Mouse (Mus musculus) heart, postnatal 14 days (tissue): ENCODE measurements at regions not wholly inside any gene's neighbourhood (a gene's known extent, or its start where the extent isn't known, plus 50 kb on each side); places are given as distances from the start of the nearest gene placed in this dataset.
"Not testable (repeated sequence)": the region's sequence is repeated elsewhere in the genome, so short reads cannot be mapped to it uniquely, and the experiment has no call there.

Experiments
- DNase-seq, 2 experiments: peaks; one replicate each; pipeline ENCODE4 v3.0.0; 2021 to 2022
- intact Hi-C: fragments of 180-260 bp; cut with DNase I; formaldehyde crosslinking; loops from one replicate; pipeline ENCODE4 v1.15.1; 2025

- intact Hi-C loops, result no loop called here
- DNase-seq, result peak; percentile 21 to 24
Measured at GRCm38 (mm10) chr10:111354607-111355006, 56.1 kb downstream of the Bbs10 start.

- DNase-seq, intact Hi-C loops: not testable (repeated sequence)
Measured at GRCm38 (mm10) chr10:111358340-111358739, 59.9 kb downstream of the Bbs10 start.

GRCm38 (mm10) chr10:111361749-111362435, 63.4 kb downstream of the Bbs10 start:
- intact Hi-C loops, result no loop called here
- no peak for DNase-seq

- intact Hi-C loops, result no loop called here
- no peak for DNase-seq
Measured at GRCm38 (mm10) chr10:111363729-111364617, 65.5 kb downstream of the Bbs10 start.

GRCm38 (mm10) chr10:111365011-111365410, 66.5 kb downstream of the Bbs10 start:
- intact Hi-C loops, result no loop called here
- DNase-seq, result peak in 1 of 2 experiments; percentile 9

GRCm38 (mm10) chr10:111369046-111369445, 70.6 kb downstream of the Bbs10 start:
- intact Hi-C loops, DNase-seq: not testable (repeated sequence)

GRCm38 (mm10) chr10:111378047-111378618, 79.7 kb downstream of the Bbs10 start:
- DNase-seq, result no peak
- intact Hi-C loops, result no loop called here

GRCm38 (mm10) chr10:111381689-111382088, 83.2 kb downstream of the Bbs10 start:
- intact Hi-C loops, result no loop called here
- peak; percentile 22 to 47 for DNase-seq

- intact Hi-C loops, result no loop called here
- no peak for DNase-seq
Measured at GRCm38 (mm10) chr10:111382206-111382930, 83.9 kb downstream of the Bbs10 start.

- intact Hi-C loops, result no loop called here
Measured at GRCm38 (mm10) chr10:111385561-111385960, 87.1 kb downstream of the Bbs10 start.

GRCm38 (mm10) chr10:111387869-111388538, 85.0 kb upstream of the Nap1l1 start:
- intact Hi-C loops, result no loop called here
- no peak for DNase-seq

More at GRCm38 (mm10) chr10:111385561-111385960, 87.1 kb downstream of the Bbs10 start:
- DNase-seq, result no peak

GRCm38 (mm10) chr10:111388545-111389320, 84.3 kb upstream of the Nap1l1 start:
- intact Hi-C loops, result no loop called here
- no peak for DNase-seq

GRCm38 (mm10) chr10:111389890-111390289, 83.1 kb upstream of the Nap1l1 start:
- intact Hi-C loops, result no loop called here
- DNase-seq, result peak; percentile 79 to 85

- intact Hi-C loops, result no loop called here
- DNase-seq, result no peak
Measured at GRCm38 (mm10) chr10:111394421-111394820, 78.6 kb upstream of the Nap1l1 start.

- no peak for DNase-seq
- intact Hi-C loops, result no loop called here
Measured at GRCm38 (mm10) chr10:111405071-111405470, 68.0 kb upstream of the Nap1l1 start.

- DNase-seq, result no peak
- intact Hi-C loops, result no loop called here
Measured at GRCm38 (mm10) chr10:111408887-111409286, 64.1 kb upstream of the Nap1l1 start.

- no peak for DNase-seq
- intact Hi-C loops, result no loop called here
Measured at GRCm38 (mm10) chr10:111409497-111409896, 63.5 kb upstream of the Nap1l1 start.

GRCm38 (mm10) chr10:111410121-111410520, 62.9 kb upstream of the Nap1l1 start:
- intact Hi-C loops, result no loop called here
- DNase-seq, result no peak

GRCm38 (mm10) chr10:111411533-111411932, 61.5 kb upstream of the Nap1l1 start:
- intact Hi-C loops, result no loop called here
- DNase-seq, result no peak
